ENCODE assay signal across 9 mouse cellular contexts in genomic region chr1:168416729-168417437, GRCm38 (mm10). TPM values are rescaled to one million over a fixed set of nuclear protein-coding genes. Genes with fewer than 3 reads are reported as not detected.
DNase-seq lines count a peak whose midpoint lies in the region; ATAC-seq and TF ChIP-seq lines count a peak whose summit lies in the region.
"Had no signal": no experiment of that assay in that cellular context is flagged by ENCODE, and none has a peak within 500 bp of the region (broad histone marks: within the 10 kb centered on the region; RNA-seq: fewer than 3 reads in every experiment).

No protein-coding gene starts in this region.

- H3K4me2 ChIP-seq in intestine, embryonic 14.5 days (ENCODE audit: low read length) = no peak overlapping the region
- no peak overlapping the region for H3K4me2 ChIP-seq in intestine, postnatal 0 days (replicated peaks; ENCODE audit: low read depth)
- H3K4me2 ChIP-seq in midbrain, embryonic 11.5 days = peak overlapping the region; percentile 8; the same call in 1 of the 2 replicates

- no peaks in the 10 kb centered on the region for H3K9me3 ChIP-seq in intestine, embryonic 14.5 days (ENCODE audit: control insufficient read depth, low read length)
- no peaks in the 10 kb centered on the region for H3K9me3 ChIP-seq in intestine, postnatal 0 days (ENCODE audit: control insufficient read depth)
- no peaks in the 10 kb centered on the region for H3K9me3 ChIP-seq in hindbrain, embryonic 10.5 days
- H3K9me3 ChIP-seq in midbrain, embryonic 11.5 days (ENCODE audit: control insufficient read depth, low read length) = no peaks in the 10 kb centered on the region

- ATAC-seq in intestine, embryonic 14.5 days (replicated peaks; ENCODE audit: low FRiP score, low TSS enrichment, low read depth) = peak; percentile 54; the same call in 1 of the 2 replicates
- no peak for ATAC-seq in intestine, postnatal 0 days
- ATAC-seq in midbrain, embryonic 11.5 days (ENCODE audit: low FRiP score) = peak; percentile 53; the same call in 1 of the 2 replicates

- no peaks in the 10 kb centered on the region for H3K27me3 ChIP-seq in intestine, embryonic 14.5 days (replicated peaks; ENCODE audit: control insufficient read depth, insufficient read depth, low read length)
- no peaks in the 10 kb centered on the region for H3K27me3 ChIP-seq in intestine, postnatal 0 days (replicated peaks; ENCODE audit: control insufficient read depth, insufficient read depth, low read length)
- H3K27me3 ChIP-seq in hindbrain, embryonic 10.5 days (ENCODE audit: insufficient read depth, poor library complexity, severe bottlenecking) = no peaks in the 10 kb centered on the region
- H3K27me3 ChIP-seq in midbrain, embryonic 11.5 days (ENCODE audit: control insufficient read depth, insufficient read depth, low read length) = no peaks in the 10 kb centered on the region

- TF ChIP-seq CTCF in intestine, postnatal 0 days (IDR thresholded peaks at IDR 0.05; ENCODE audit: low read depth) = no peak

- H3K4me3 ChIP-seq in intestine, embryonic 14.5 days (ENCODE audit: low read depth, low read length) = no peak overlapping the region
- H3K4me3 ChIP-seq in intestine, postnatal 0 days (ENCODE audit: low read depth, low read length) = no peak overlapping the region
- peak overlapping the region; percentile 20 for H3K4me3 ChIP-seq in hindbrain, embryonic 10.5 days
- H3K4me3 ChIP-seq in midbrain, embryonic 11.5 days (ENCODE audit: low read depth, low read length) = no peak overlapping the region

- peaks cover 17% of the 10 kb centered on the region for H3K4me1 ChIP-seq in intestine, embryonic 14.5 days (replicated peaks; ENCODE audit: control insufficient read depth, insufficient read depth, low read length)
- H3K4me1 ChIP-seq in intestine, postnatal 0 days (replicated peaks; ENCODE audit: control insufficient read depth, insufficient read depth, low read length) = no peaks in the 10 kb centered on the region
- H3K4me1 ChIP-seq in hindbrain, embryonic 10.5 days (replicated peaks) = peaks cover 55% of the 10 kb centered on the region
- peaks cover 25% of the 10 kb centered on the region for H3K4me1 ChIP-seq in midbrain, embryonic 11.5 days (ENCODE audit: control insufficient read depth, insufficient read depth, low read length)

- 20% methylated on average over 11 of the region's 11 CpGs for WGBS in intestine, embryonic 14.5 days
- 47% methylated on average over 11 of the region's 11 CpGs for WGBS in intestine, postnatal 0 days
- 11% methylated on average over 11 of the region's 11 CpGs for WGBS in hindbrain, embryonic 10.5 days
- 7% methylated on average over 11 of the region's 11 CpGs for WGBS in midbrain, embryonic 11.5 days

- H3K9ac ChIP-seq in intestine, embryonic 14.5 days (ENCODE audit: low read length) = no peak overlapping the region
- no peak overlapping the region for H3K9ac ChIP-seq in intestine, postnatal 0 days (ENCODE audit: low read depth, low read length)
- H3K9ac ChIP-seq in midbrain, embryonic 11.5 days (ENCODE audit: low read length) = 0 out of 2 replicates have a peak overlapping the region, but pooled peaks have one; percentile 28

- H3K36me3 ChIP-seq in intestine, embryonic 14.5 days (ENCODE audit: control insufficient read depth, insufficient read depth, low read length) = peaks cover 33% of the 10 kb centered on the region
- H3K36me3 ChIP-seq in intestine, postnatal 0 days (ENCODE audit: control insufficient read depth, insufficient read depth) = no peaks in the 10 kb centered on the region; the same call in 1 of the 2 replicates
- peaks cover 61% of the 10 kb centered on the region for H3K36me3 ChIP-seq in hindbrain, embryonic 10.5 days
- no peaks in the 10 kb centered on the region for H3K36me3 ChIP-seq in midbrain, embryonic 11.5 days (ENCODE audit: control insufficient read depth, insufficient read depth, low read length)

- peak overlapping the region; percentile 5 for H3K27ac ChIP-seq in intestine, embryonic 14.5 days (ENCODE audit: low read depth)
- no peak overlapping the region for H3K27ac ChIP-seq in intestine, postnatal 0 days (ENCODE audit: low read depth, low read length)
- H3K27ac ChIP-seq in hindbrain, embryonic 10.5 days = peak overlapping the region; percentile 66
- no peak overlapping the region for H3K27ac ChIP-seq in midbrain, embryonic 11.5 days (ENCODE audit: low read depth, low read length)

- no peak for DNase-seq in intestine, embryonic 14.5 days (ENCODE audit: low spot score)
- peak; percentile 36 for DNase-seq in adrenal gland, postnatal 25 days
- DNase-seq in hindbrain, embryonic 10.5 days (ENCODE audit: low spot score) = peak; percentile 52
- no peak for DNase-seq in midbrain, embryonic 11.5 days (ENCODE audit: low spot score, missing footprints)
- DNase-seq in thymus, adult 18-20 months = no peak
- no peak for DNase-seq in right cerebral cortex, postnatal 14 days
- no peak for DNase-seq in cerebellum, adult 11-12 months

RNA-seq across cellular contexts. Expression of gene Pbx1, which starts 15.2 kb away (rescaled TPM):
- 37.3 and 42.3 TPM in 2 replicates for polyA plus RNA-seq in intestine, embryonic 14.5 days (2014; fragmentation: Nextera tagmentation; extraction: Ambion mirVana)
- 9.8 and 11.4 TPM in 2 replicates for polyA plus RNA-seq in intestine, postnatal 0 days (2015; fragmentation: Nextera tagmentation; extraction: Ambion mirVana)
- total RNA-seq in adrenal gland, postnatal 25 days (2021) = 194 and 198 TPM in 2 replicates
- 34.4 and 35.4 TPM in 2 replicates for polyA plus RNA-seq in hindbrain, embryonic 10.5 days (2016; fragmentation: Nextera tagmentation; extraction: Ambion mirVana)
- 49.3 and 57.3 TPM in 2 replicates for polyA plus RNA-seq in midbrain, embryonic 11.5 days (2014; fragmentation: Nextera tagmentation; extraction: Ambion mirVana)
- total RNA-seq: MEL had no signal

Comparison
In these comparisons a context has a peak if more than half of its experiments do, and no peak if none do; other contexts are left out.
1. H3K27ac ChIP-seq: peak in intestine, embryonic 14.5 days (single experiment) and hindbrain, embryonic 10.5 days (single experiment); none in intestine, postnatal 0 days (single experiment) and midbrain, embryonic 11.5 days (single experiment).
2. DNase-seq: peak in adrenal gland, postnatal 25 days (single experiment) and hindbrain, embryonic 10.5 days (single experiment); none in intestine, embryonic 14.5 days (single experiment), midbrain, embryonic 11.5 days (single experiment), thymus, adult 18-20 months (0 of 2), right cerebral cortex, postnatal 14 days (single experiment) and cerebellum, adult 11-12 months (single experiment).